Mouse (Mus musculus): ENCODE results near the gene Raf1. TPM values are rescaled to one million over a fixed set of nuclear protein-coding genes. Genes with fewer than 3 reads are reported as not detected.

Gene Raf1
- total and polyA plus RNA-seq, 3 experiments: 79.3 to 80.7 TPM; not detected in 1

DNA sequence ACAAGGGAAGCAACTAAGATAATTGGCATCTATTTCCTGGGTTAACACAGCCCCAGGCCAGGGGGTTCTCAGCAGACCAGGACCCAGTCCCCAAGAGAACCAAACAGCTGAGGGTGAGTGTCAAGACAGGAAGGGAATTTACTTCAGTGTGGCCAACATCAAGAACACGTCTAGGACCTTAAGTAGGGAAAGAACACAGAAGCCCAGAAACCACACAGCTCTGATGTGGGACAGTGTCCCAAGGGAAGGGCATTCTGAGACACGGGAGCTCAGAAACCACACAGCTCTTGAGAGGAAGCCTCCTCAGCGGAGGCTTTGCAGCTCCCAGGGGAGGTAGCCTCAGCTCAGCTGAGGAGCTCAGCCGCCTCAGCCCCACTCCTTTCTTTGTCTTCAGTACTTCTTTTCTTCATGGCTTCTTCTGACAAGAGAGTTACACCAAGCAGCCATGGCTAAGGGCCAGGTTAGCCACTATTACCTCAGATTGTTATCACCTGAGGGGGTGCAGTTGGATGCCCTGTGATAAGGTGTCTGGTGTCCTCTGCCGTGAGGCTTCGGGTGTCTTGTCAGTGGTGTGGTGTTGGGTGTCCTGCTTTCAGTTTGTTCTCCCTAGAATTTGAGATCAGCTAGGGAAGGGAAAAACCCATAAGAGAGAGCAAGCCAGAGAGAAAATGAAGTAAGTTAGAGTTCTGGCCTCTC lies 92.9 kb downstream of the Raf1 start:
- Histone ChIP-seq H3K36me3 (ENCODE audit: control insufficient read depth in 1 of 2, insufficient read depth in 2 of 2, low read length in 2 of 2) (peaks cover 0 to 6% of the 10 kb centered on the region in 2 experiments; a peak in 2 of 4 replicates), H3K9me3 (replicated peaks; ENCODE audit: insufficient read depth, low read length) (no peaks in the 10 kb centered on the region), H3K4me3 (ENCODE audit: control insufficient read depth in 1 of 2, insufficient read depth in 1 of 2, low read depth in 2 of 2, low read length in 2 of 2) (peak overlapping the region; percentile 34 to 45), H3K27ac (ENCODE audit: control insufficient read depth, low read depth, low read length) (peak overlapping the region; percentile 20), H3K9ac (ENCODE audit: control insufficient read depth, low read depth, low read length, poor library complexity, severe bottlenecking) (peak overlapping the region; percentile 48), H3K79me2 (ENCODE audit: control insufficient read depth, insufficient read depth, low read length, poor library complexity) (no peaks in the 10 kb centered on the region), H3K4me1 (ENCODE audit: control insufficient read depth in 1 of 2, insufficient read depth in 2 of 2, low read length in 2 of 2) (peaks cover 0 to 15% of the 10 kb centered on the region in 2 experiments; a peak in 3 of 4 replicates), H3K27me3 (ENCODE audit: control insufficient read depth in 1 of 2, insufficient read depth in 2 of 2, low read length in 2 of 2) (no peaks in the 10 kb centered on the region)
- no peak for TF ChIP-seq RAD21 (IDR thresholded peaks at IDR 0.05; ENCODE audit: low read depth, low read length)
- TF ChIP-seq NRF1 (IDR thresholded peaks at IDR 0.05; ENCODE audit: insufficient read depth, low read depth, low read length, poor library complexity, severe bottlenecking): no peak
- TF ChIP-seq GATA1 (IDR thresholded peaks at IDR 0.05; ENCODE audit: low read depth, low read length): peak; percentile 79
- no peak for TF ChIP-seq CHD2 (IDR thresholded peaks at IDR 0.05; ENCODE audit: low read length)
- no peak for TF ChIP-seq HCFC1 (IDR thresholded peaks at IDR 0.05; ENCODE audit: low read depth, low read length)
- peak; percentile 45; the same call in 1 of the 2 replicates for TF ChIP-seq ETS1 (IDR thresholded peaks at IDR 0.05; ENCODE audit: low read depth, low read length)
- TF ChIP-seq USF2 (IDR thresholded peaks at IDR 0.05; ENCODE audit: borderline replicate concordance in 1 of 2, insufficient read depth in 1 of 2, low read depth in 1 of 2, low read length in 2 of 2): no peak
- no peak for TF ChIP-seq NELFE (IDR thresholded peaks at IDR 0.05; ENCODE audit: low read depth, low read length)
- TF ChIP-seq TCF12 (IDR thresholded peaks at IDR 0.05; ENCODE audit: low read depth, low read length): peak; percentile 51; the same call in 1 of the 2 replicates
- TF ChIP-seq ZC3H11A (IDR thresholded peaks at IDR 0.05; ENCODE audit: low read depth, low read length): no peak
- no peak for TF ChIP-seq JUND (IDR thresholded peaks at IDR 0.05; ENCODE audit: low read depth, low read length)
- no peak for TF ChIP-seq MYB (IDR thresholded peaks at IDR 0.05; ENCODE audit: low read depth, low read length)
- peak; percentile 60 to 71; a peak in 3 of 4 replicates for TF ChIP-seq EP300 (IDR thresholded peaks at IDR 0.05; ENCODE audit: low read depth in 1 of 2, low read length in 2 of 2)
- no peak for TF ChIP-seq GABPA (IDR thresholded peaks at IDR 0.05; ENCODE audit: low read depth, low read length)
- TF ChIP-seq UBTF (IDR thresholded peaks at IDR 0.05; ENCODE audit: borderline replicate concordance, insufficient read depth, low read depth, low read length): no peak
- no peak for TF ChIP-seq RCOR1 (IDR thresholded peaks at IDR 0.05; ENCODE audit: low read depth, low read length)
- no peak for TF ChIP-seq E2F4 (IDR thresholded peaks at IDR 0.05; ENCODE audit: borderline replicate concordance, low read depth, low read length)
- no peak for TF ChIP-seq TBP (IDR thresholded peaks at IDR 0.05; ENCODE audit: low read depth, low read length)
- peak; percentile 67 for DNase-seq (ENCODE audit: low read depth, low spot score)

All from MEL (cell line).